Mouse (Mus musculus) small intestine, adult 2 months (tissue): Measurements from ENCODE around the gene Fam193a. TPM values are rescaled to one million over a fixed set of nuclear protein-coding genes. Genes with fewer than 3 reads are reported as not detected.
A peak's percentile ranks its signal among the peaks of the same experiment; 100 is the strongest.

Experiments
- H3K27ac ChIP-seq: fragments of 200-500 bp; 2 replicates; pipeline ENCODE4 v1.5.1; 2012; ENCODE audit warnings: low read depth, low read length, control low read depth, inconsistent platforms; ENCODE audit not compliant: insufficient read depth
- H3K27me3 ChIP-seq: fragments of 200-500 bp; 2 replicates; pipeline ENCODE4 v1.6.1; 2012; ENCODE audit warnings: mild to moderate bottlenecking, moderate library complexity, low read length, inconsistent platforms; ENCODE audit not compliant: control insufficient read depth, insufficient read depth
- H3K36me3 ChIP-seq: fragments of 200-500 bp; 2 replicates; pipeline ENCODE4 v1.6.1; 2012; ENCODE audit warnings: mild to moderate bottlenecking, low read length, control low read depth, inconsistent platforms; ENCODE audit not compliant: control insufficient read depth, insufficient read depth
- H3K4me1 ChIP-seq: fragments of 200-500 bp; 2 replicates; pipeline ENCODE4 v1.6.1; 2012; ENCODE audit warnings: low read length, inconsistent platforms, mixed read lengths; ENCODE audit not compliant: control insufficient read depth, insufficient read depth, insufficient read length
- H3K4me3 ChIP-seq: fragments of 200-500 bp; 2 replicates; pipeline ENCODE4 v1.5.1; 2012; ENCODE audit warnings: low read depth, mild to moderate bottlenecking, control low read depth, inconsistent platforms, low read length, moderate library complexity
- CTCF ChIP-seq: fragments of 200-500 bp; IDR thresholded peaks from 2 replicates; pipeline ENCODE4 v1.5.1; 2012; ENCODE audit warnings: low read depth, mild to moderate bottlenecking, control low read depth, inconsistent platforms, low read length, moderate library complexity, mixed read lengths; ENCODE audit not compliant: insufficient replicate concordance, insufficient read length; ENCODE audit errors: extremely low read depth
- POLR2A ChIP-seq: fragments of 200-500 bp; IDR thresholded peaks from 2 replicates; pipeline ENCODE4 v1.6.1; 2012; ENCODE audit warnings: low read depth, mild to moderate bottlenecking, control low read depth, inconsistent platforms, low read length, moderate library complexity
- WGBS: fragments of 180-500 bp; shearing (Covaris S2); methylation state at CpG from one replicate; pipeline ENCODE4 v1.1.7; 2018; 5-methylcytosine and 5-hydroxymethylcytosine counted together
- polyA plus RNA-seq: library from polyadenylated mRNA; depleted of rRNA; stranded (reverse); fragments of >200 nt; gene quantifications from 2 replicates; pipeline ENCODE4 v1.2.3, GENCODE M21; 2012; rRNA removed

Gene Fam193a
- polyA plus RNA-seq, 1 experiment, result 30.9 TPM

GRCm38 (mm10) chr5:34528724-34529123 lies 159.0 kb downstream of the Fam193a start:
- WGBS, result 28% methylated on average over 5 of the region's 5 CpGs
- Histone ChIP-seq H3K36me3 (no peaks in the 10 kb centered on the region), H3K4me3 (no peak overlapping the region), H3K27me3 (no peaks in the 10 kb centered on the region), H3K4me1 (peaks cover 43% of the 10 kb centered on the region), H3K27ac (peak overlapping the region; percentile 52)
- TF ChIP-seq POLR2A (no peak), CTCF (no peak)

GRCm38 (mm10) chr5:34530116-34530515 lies 160.4 kb downstream of the Fam193a start:
- Histone ChIP-seq H3K4me1 (peaks cover 48% of the 10 kb centered on the region), H3K4me3 (no peak overlapping the region), H3K27ac (peak overlapping the region; percentile 82), H3K27me3 (no peaks in the 10 kb centered on the region), H3K36me3 (no peaks in the 10 kb centered on the region)
- WGBS, result 58% methylated on average over 5 of the region's 5 CpGs
- TF ChIP-seq POLR2A (no peak), CTCF (no peak)

DNA sequence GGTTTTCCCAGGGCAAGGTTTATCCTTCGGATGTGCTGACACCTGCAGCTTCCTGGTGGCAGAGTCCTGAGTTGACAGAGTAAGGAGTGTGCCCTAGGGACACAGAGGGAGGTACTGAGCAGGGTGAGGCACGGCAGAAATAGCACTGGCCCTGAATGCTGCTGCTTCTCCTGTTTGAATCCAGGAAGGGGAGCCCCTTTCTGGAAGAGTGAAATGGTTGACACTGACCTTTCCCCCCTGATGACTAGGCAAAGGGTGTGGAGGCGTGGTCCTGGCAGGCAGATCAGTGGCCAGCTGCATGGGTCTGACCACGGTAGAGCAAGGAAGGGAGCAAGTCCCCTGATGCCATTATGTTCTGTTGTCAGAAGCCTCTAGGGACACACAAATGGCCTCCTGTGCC lies 161.0 kb downstream of the Fam193a start:
- no peak overlapping the region for H3K4me3 ChIP-seq
- H3K27me3 ChIP-seq, result no peaks in the 10 kb centered on the region
- 24% methylated on average over 4 of the region's 4 CpGs for WGBS
- peak overlapping the region; percentile 82 for H3K27ac ChIP-seq
- TF ChIP-seq POLR2A (no peak), CTCF (no peak)
- peaks cover 51% of the 10 kb centered on the region for H3K4me1 ChIP-seq
- H3K36me3 ChIP-seq, result no peaks in the 10 kb centered on the region

GRCm38 (mm10) chr5:34533066-34533465 lies 163.3 kb downstream of the Fam193a start:
- H3K27me3 ChIP-seq, result no peaks in the 10 kb centered on the region
- H3K4me3 ChIP-seq, result no peak overlapping the region
- H3K27ac ChIP-seq, result 0 out of 2 replicates have a peak overlapping the region, but pooled peaks have one; percentile 12
- no peaks in the 10 kb centered on the region for H3K36me3 ChIP-seq
- peaks cover 41% of the 10 kb centered on the region for H3K4me1 ChIP-seq
- TF ChIP-seq POLR2A, result no peak
- TF ChIP-seq CTCF, result no peak
- 88% methylated on average over 5 of the region's 5 CpGs for WGBS

DNA sequence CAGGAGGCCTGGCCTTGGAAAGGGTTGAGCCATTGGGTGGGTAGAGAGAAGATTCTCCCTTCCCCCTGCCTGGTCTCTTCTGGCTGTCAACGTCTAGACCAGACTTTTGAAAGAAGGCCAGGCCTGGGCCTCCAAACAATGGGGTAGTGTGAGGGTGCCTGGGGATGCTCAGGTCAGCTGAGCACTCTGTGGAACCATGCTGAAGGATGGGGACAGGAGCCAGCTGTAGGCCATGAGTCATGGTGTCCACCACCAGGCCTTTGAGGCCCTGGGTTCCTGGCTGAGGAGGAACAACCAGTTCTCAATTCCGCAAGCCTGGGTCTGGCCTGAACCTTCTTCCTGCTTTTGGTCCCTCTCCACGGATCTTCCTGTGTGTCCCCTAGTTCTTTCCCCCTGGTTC lies 164.1 kb downstream of the Fam193a start:
- Histone ChIP-seq H3K27ac (no peak overlapping the region), H3K27me3 (no peaks in the 10 kb centered on the region), H3K4me1 (peaks cover 36% of the 10 kb centered on the region), H3K36me3 (no peaks in the 10 kb centered on the region), H3K4me3 (no peak overlapping the region)
- 75% methylated on average over 3 of the region's 3 CpGs for WGBS
- TF ChIP-seq CTCF (no peak), POLR2A (no peak)

- 66% methylated on average over 5 of the region's 5 CpGs for WGBS
- peaks cover 27% of the 10 kb centered on the region for H3K4me1 ChIP-seq
- TF ChIP-seq CTCF, result no peak
- no peak for TF ChIP-seq POLR2A
- H3K36me3 ChIP-seq, result no peaks in the 10 kb centered on the region
- no peak overlapping the region for H3K4me3 ChIP-seq
- H3K27me3 ChIP-seq, result no peaks in the 10 kb centered on the region
- H3K27ac ChIP-seq, result no peak overlapping the region; the same call in 1 of the 2 replicates
Observed at GRCm38 (mm10) chr5:34534776-34535581, 165.2 kb downstream of the Fam193a start.

GRCm38 (mm10) chr5:34535831-34536230 lies 166.1 kb downstream of the Fam193a start:
- Histone ChIP-seq H3K36me3 (no peaks in the 10 kb centered on the region), H3K4me3 (no peak overlapping the region), H3K4me1 (peaks cover 22% of the 10 kb centered on the region), H3K27me3 (no peaks in the 10 kb centered on the region), H3K27ac (no peak overlapping the region)
- WGBS, result 89% methylated on average over 7 of the region's 7 CpGs
- TF ChIP-seq POLR2A (no peak), CTCF (no peak)

Other genes with a start within 250 kb of the Fam193a start
- not detected in 2 replicates for gene Poln, start 200.5 kb upstream of the Fam193a start, polyA plus RNA-seq
- gene Haus3, start 200.4 kb upstream of the Fam193a start, polyA plus RNA-seq, result 0.09 TPM in 1 of 2 replicates, not detected in the other
- 82.5 and 154 TPM in 2 replicates for gene Mxd4, start 182.2 kb upstream of the Fam193a start, polyA plus RNA-seq
- 1.5 and 1.7 TPM in 2 replicates for gene Zfyve28, start 81.5 kb upstream of the Fam193a start, polyA plus RNA-seq
- 0.04 TPM in 1 of 2 replicates, not detected in the other for gene Cfap99, start 81.3 kb upstream of the Fam193a start, polyA plus RNA-seq
- gene Rnf4, start 33.6 kb upstream of the Fam193a start, polyA plus RNA-seq, result 19.9 and 31.8 TPM in 2 replicates
- gene Tnip2, start 144.1 kb downstream of the Fam193a start, polyA plus RNA-seq, result 7.2 and 13.8 TPM in 2 replicates
- 5.0 and 12.4 TPM in 2 replicates for gene Sh3bp2, start 155.9 kb downstream of the Fam193a start, polyA plus RNA-seq
- 42.7 and 160 TPM in 2 replicates for gene Add1, start 203.7 kb downstream of the Fam193a start, polyA plus RNA-seq